Mouse (Mus musculus): Measurements from ENCODE around the gene Olfr1350.
"Not testable (repeated sequence)": the region's sequence is repeated elsewhere in the genome, so short reads cannot be mapped to it uniquely, and the experiment has no call there.

- TF ChIP-seq UBTF (IDR thresholded peaks at IDR 0.05; ENCODE audit: borderline replicate concordance, insufficient read depth, low read depth, low read length); CTCF (IDR thresholded peaks at IDR 0.05 in 2 of 3, conservative IDR thresholded peaks at IDR 0.05 in 1 of 3; ENCODE audit: control insufficient read depth in 1 of 3, insufficient read depth in 1 of 3, low read depth in 2 of 3, low read length in 3 of 3, poor library complexity in 1 of 3, severe bottlenecking in 1 of 3); MAX (IDR thresholded peaks at IDR 0.05; ENCODE audit: low read length); HCFC1 (IDR thresholded peaks at IDR 0.05; ENCODE audit: low read depth, low read length); NRF1 (IDR thresholded peaks at IDR 0.05; ENCODE audit: insufficient read depth, low read depth, low read length, poor library complexity, severe bottlenecking); POLR2A (IDR thresholded peaks at IDR 0.05; ENCODE audit: control insufficient read depth in 1 of 2, insufficient read depth in 1 of 2, low read depth in 1 of 2, low read length in 2 of 2, poor library complexity in 1 of 2); TBP (IDR thresholded peaks at IDR 0.05; ENCODE audit: low read depth, low read length); MYC (IDR thresholded peaks at IDR 0.05; ENCODE audit: low read depth, low read length); RCOR1 (IDR thresholded peaks at IDR 0.05; ENCODE audit: low read depth, low read length); ZMIZ1 (IDR thresholded peaks at IDR 0.05; ENCODE audit: low read depth, low read length); MXI1 (IDR thresholded peaks at IDR 0.05; ENCODE audit: low read depth, low read length): not testable (repeated sequence)
Observed at GRCm38 (mm10) chr7:6588766-6589165, 24.1 kb downstream of the Olfr1350 start.

All from MEL (cell line).